In the genomic region with DNA sequence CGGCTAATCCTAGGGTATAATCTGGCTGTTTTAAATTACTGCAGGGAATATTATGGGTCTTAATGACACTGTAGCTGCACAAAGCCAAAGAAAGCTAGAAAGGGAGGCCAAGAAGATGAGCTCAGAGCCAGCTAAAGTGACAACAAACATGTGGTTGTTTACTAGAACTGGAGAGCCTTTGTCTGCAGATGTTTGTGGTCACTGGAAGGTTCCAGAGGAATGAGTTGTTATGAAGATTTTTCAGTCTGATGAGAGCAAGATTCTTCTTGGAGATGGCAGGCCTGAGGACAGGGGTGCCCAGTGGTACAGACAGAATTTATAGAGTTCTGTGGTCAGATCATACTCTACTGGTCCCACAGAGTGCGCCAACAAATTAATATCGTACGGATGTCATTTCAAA, we compare ENCODE assay signal across 17 mouse cellular contexts. TPM values are rescaled to one million over a fixed set of nuclear protein-coding genes. Genes with fewer than 3 reads are reported as not detected.
DNase-seq lines count a peak whose midpoint lies in the region; ATAC-seq and TF ChIP-seq lines count a peak whose summit lies in the region.
"Had no signal": no experiment of that assay in that cellular context is flagged by ENCODE, and none has a peak within 500 bp of the region (broad histone marks: within the 10 kb centered on the region; RNA-seq: fewer than 3 reads in every experiment).

No protein-coding gene starts in this region.

- H3K36me3 ChIP-seq in midbrain, embryonic 12.5 days, result 0 out of 2 replicates have a peak, but pooled peaks cover 3% of the 10 kb centered on the region
- H3K36me3 ChIP-seq in midbrain, embryonic 10.5 days, result peaks cover 25% of the 10 kb centered on the region
- H3K36me3 ChIP-seq: forebrain, embryonic 15.5 days; liver, embryonic 12.5 days had no signal

- no peak overlapping the region for H3K9ac ChIP-seq in midbrain, embryonic 12.5 days (replicated peaks)
- H3K9ac ChIP-seq: forebrain, embryonic 15.5 days; liver, embryonic 12.5 days; lung, embryonic 15.5 days had no signal

- no peaks in the 10 kb centered on the region for H3K9me3 ChIP-seq in midbrain, embryonic 12.5 days
- H3K9me3 ChIP-seq in midbrain, embryonic 10.5 days (replicated peaks), result no peaks in the 10 kb centered on the region
- H3K9me3 ChIP-seq: forebrain, embryonic 15.5 days; liver, embryonic 12.5 days; lung, embryonic 15.5 days had no signal

- 79% methylated on average over 4 of the region's 4 CpGs for WGBS in midbrain, embryonic 12.5 days
- WGBS in midbrain, embryonic 10.5 days, result 96% methylated on average over 4 of the region's 4 CpGs

- H3K4me2 ChIP-seq in midbrain, embryonic 12.5 days (replicated peaks), result no peak overlapping the region
- H3K4me2 ChIP-seq: forebrain, embryonic 15.5 days; liver, embryonic 12.5 days; lung, embryonic 15.5 days had no signal

- H3K4me3 ChIP-seq in midbrain, embryonic 12.5 days, result no peak overlapping the region
- no peak overlapping the region for H3K4me3 ChIP-seq in midbrain, embryonic 10.5 days
- no peak overlapping the region for H3K4me3 ChIP-seq in cortical plate, adult 2 months (ENCODE audit: insufficient read depth, low read length)
- H3K4me3 ChIP-seq: forebrain, embryonic 15.5 days; liver, embryonic 12.5 days; lung, embryonic 15.5 days had no signal

- H3K4me1 ChIP-seq in midbrain, embryonic 12.5 days, result no peaks in the 10 kb centered on the region
- H3K4me1 ChIP-seq in midbrain, embryonic 10.5 days, result peaks cover 9% of the 10 kb centered on the region; the same call in 1 of the 2 replicates
- H3K4me1 ChIP-seq in cortical plate, adult 2 months (ENCODE audit: control insufficient read depth, insufficient read depth, low read length), result peaks cover 4% of the 10 kb centered on the region; the same call in 1 of the 2 replicates
- H3K4me1 ChIP-seq: forebrain, embryonic 15.5 days; liver, embryonic 12.5 days; lung, embryonic 15.5 days had no signal

- no peaks in the 10 kb centered on the region for H3K27me3 ChIP-seq in midbrain, embryonic 12.5 days
- no peaks in the 10 kb centered on the region for H3K27me3 ChIP-seq in midbrain, embryonic 10.5 days (ENCODE audit: low read depth, poor library complexity, severe bottlenecking)
- H3K27me3 ChIP-seq: forebrain, embryonic 15.5 days; liver, embryonic 12.5 days; lung, embryonic 15.5 days had no signal

- TF ChIP-seq POLR2A in cortical plate, adult 2 months (IDR thresholded peaks at IDR 0.05; ENCODE audit: extremely low read depth, insufficient read depth, low read length), result no peak

- intact Hi-C loops in gastrocnemius, postnatal 14 days (cut with DNase I; ENCODE audit: low total_unique reads), result no loop called here

- H3K27ac ChIP-seq in midbrain, embryonic 12.5 days (replicated peaks), result 0 out of 2 replicates have a peak overlapping the region, but pooled peaks have one; percentile 6
- H3K27ac ChIP-seq in midbrain, embryonic 10.5 days (replicated peaks), result no peak overlapping the region
- H3K27ac ChIP-seq in cortical plate, adult 2 months (ENCODE audit: insufficient read depth, low read length), result peak overlapping the region; percentile 13; the same call in 1 of the 2 replicates
- H3K27ac ChIP-seq: forebrain, embryonic 15.5 days; hindbrain, postnatal 0 days; liver, embryonic 12.5 days; lung, embryonic 15.5 days had no signal

- peak; percentile 9 for DNase-seq in gastrocnemius, postnatal 14 days
- no peak for DNase-seq in gastrocnemius, postnatal 25 days
- no peak for DNase-seq in midbrain, embryonic 10.5 days (ENCODE audit: low spot score)
- DNase-seq in telencephalon, adult 2 months (ENCODE audit: low read depth, low spot score), result peak; percentile 24
- DNase-seq in adrenal gland, postnatal 14 days, result no peak
- DNase-seq in heart, postnatal 4 days, result no peak
- DNase-seq: B cell, adult 2 months; cerebellum, postnatal 10 days; kidney, adult 2 months; kidney, postnatal 14 days; thymus, adult 18-20 months had no signal

- no peak for TF ChIP-seq CTCF in cortical plate, adult 2 months (IDR thresholded peaks at IDR 0.05; ENCODE audit: extremely low read depth, insufficient read depth, low read length)

- ATAC-seq in midbrain, embryonic 12.5 days (ENCODE audit: low FRiP score, low read depth), result no peak
- ATAC-seq: forebrain, embryonic 15.5 days; hindbrain, postnatal 0 days; liver, embryonic 12.5 days had no signal

RNA-seq across cellular contexts. Expression of gene Aktip, which starts 18.5 kb away (rescaled TPM):
- 10 to 100 TPM; 31.7 to 34.2 TPM for total RNA-seq in gastrocnemius, postnatal 14 days (2021)
- total RNA-seq in gastrocnemius, postnatal 25 days (2021), result 10 to 100 TPM; 33.2 to 38.1 TPM
- 107 TPM in 2 replicates for polyA plus RNA-seq in midbrain, embryonic 12.5 days (2016; fragmentation: Nextera tagmentation; extraction: Ambion mirVana)
- polyA plus RNA-seq in midbrain, embryonic 10.5 days (2016; fragmentation: Nextera tagmentation; extraction: Ambion mirVana), result 79.2 and 92.9 TPM in 2 replicates
- polyA plus RNA-seq in cortical plate, adult 2 months (2012; rRNA removed), result 113 and 120 TPM in 2 replicates
- total RNA-seq in adrenal gland, postnatal 14 days (2021), result 33.8 and 37.0 TPM in 2 replicates
- 10 to 100 TPM; 31.3 to 34.0 TPM for total RNA-seq in heart, postnatal 4 days (2021)

Comparison
In these comparisons a context has a peak if more than half of its experiments do, and no peak if none do; other contexts are left out.
1. DNase-seq: peak in gastrocnemius, postnatal 14 days (single experiment) and telencephalon, adult 2 months (single experiment); none in gastrocnemius, postnatal 25 days (single experiment), midbrain, embryonic 10.5 days (single experiment), adrenal gland, postnatal 14 days (single experiment) and heart, postnatal 4 days (single experiment).